In the genomic region with DNA sequence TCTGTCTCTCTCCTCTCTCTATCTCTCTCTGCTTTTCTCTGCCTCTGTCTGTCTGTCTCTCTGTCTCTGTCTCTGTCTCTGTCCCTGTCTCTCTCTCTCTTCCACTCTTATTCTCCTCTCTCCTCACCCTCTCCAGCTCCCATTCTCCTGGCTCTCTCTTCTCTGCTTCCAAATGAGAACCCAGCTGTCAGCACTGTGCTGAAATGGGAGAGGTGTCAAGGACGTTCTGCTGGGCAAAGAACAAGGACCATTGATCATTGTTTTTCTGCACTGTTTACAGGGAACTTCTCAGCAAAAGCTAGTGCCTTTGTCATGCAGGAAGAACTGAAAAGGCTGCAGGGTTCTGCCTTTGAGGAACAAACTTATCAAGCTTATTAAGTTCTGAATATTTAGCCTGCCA, we compare ENCODE assay signal across 16 mouse cellular contexts.
DNase-seq lines count a peak whose midpoint lies in the region; ATAC-seq and TF ChIP-seq lines count a peak whose summit lies in the region.
"Had no signal": no experiment of that assay in that cellular context is flagged by ENCODE, and none has a peak within 500 bp of the region (broad histone marks: within the 10 kb centered on the region; RNA-seq: fewer than 3 reads in every experiment).

No protein-coding gene starts in this region.

- TF ChIP-seq CTCF in gastrocnemius, adult 2 months (IDR thresholded peaks at IDR 0.05) = no peak

- peaks cover 5% of the 10 kb centered on the region for H3K4me1 ChIP-seq in hindbrain, embryonic 10.5 days (replicated peaks)
- H3K4me1 ChIP-seq in hindbrain, embryonic 12.5 days = no peaks in the 10 kb centered on the region
- H3K4me1 ChIP-seq: lung, embryonic 15.5 days had no signal

- no peaks in the 10 kb centered on the region for H3K36me3 ChIP-seq in hindbrain, embryonic 10.5 days
- H3K36me3 ChIP-seq in hindbrain, embryonic 12.5 days = no peaks in the 10 kb centered on the region
- H3K36me3 ChIP-seq: lung, embryonic 15.5 days had no signal

- no peaks in the 10 kb centered on the region for H3K27me3 ChIP-seq in hindbrain, embryonic 10.5 days (ENCODE audit: insufficient read depth, poor library complexity, severe bottlenecking)
- no peaks in the 10 kb centered on the region for H3K27me3 ChIP-seq in hindbrain, embryonic 12.5 days
- H3K27me3 ChIP-seq: lung, embryonic 15.5 days had no signal

- H3K4me3 ChIP-seq in hindbrain, embryonic 10.5 days = no peak overlapping the region
- no peak overlapping the region for H3K4me3 ChIP-seq in hindbrain, embryonic 12.5 days
- no peak overlapping the region for H3K4me3 ChIP-seq in gastrocnemius, adult 2 months
- H3K4me3 ChIP-seq: lung, embryonic 15.5 days had no signal

- H3K27ac ChIP-seq in hindbrain, embryonic 10.5 days = 0 out of 2 replicates have a peak overlapping the region, but pooled peaks have one; percentile 16
- H3K27ac ChIP-seq in hindbrain, embryonic 12.5 days = no peak overlapping the region
- H3K27ac ChIP-seq in gastrocnemius, adult 2 months = no peak overlapping the region
- H3K27ac ChIP-seq: kidney, postnatal 0 days; lung, embryonic 15.5 days had no signal

- intact Hi-C loops in gastrocnemius, adult 2 months (cut with DNase I) = no loop called here

- no peak overlapping the region for H3K4me2 ChIP-seq in hindbrain, embryonic 12.5 days (replicated peaks)
- H3K4me2 ChIP-seq: lung, embryonic 15.5 days had no signal

- ATAC-seq in hindbrain, embryonic 12.5 days (ENCODE audit: low FRiP score) = no peak
- ATAC-seq: CD4-positive, CD25-positive, alpha-beta regulatory T cell, adult 4 months; inflammation-experienced regulatory T-cells, adult 6 months; Patski had no signal

- no peak overlapping the region for H3K9ac ChIP-seq in hindbrain, embryonic 12.5 days
- H3K9ac ChIP-seq: lung, embryonic 15.5 days had no signal

- H3K9me3 ChIP-seq in hindbrain, embryonic 10.5 days = no peaks in the 10 kb centered on the region
- no peaks in the 10 kb centered on the region for H3K9me3 ChIP-seq in hindbrain, embryonic 12.5 days (replicated peaks)
- H3K9me3 ChIP-seq: lung, embryonic 15.5 days had no signal

- 22% methylated on average over 1 of the region's 1 CpGs for WGBS in hindbrain, embryonic 10.5 days
- 9% methylated on average over 1 of the region's 1 CpGs for WGBS in hindbrain, embryonic 12.5 days

- no peak for DNase-seq in hindbrain, embryonic 10.5 days (ENCODE audit: low spot score)
- DNase-seq in ovary, adult 18-20 months (ENCODE audit: low spot score) = peak; percentile 13
- no peak for DNase-seq in ovary, postnatal 10 days (ENCODE audit: low spot score)
- peak; percentile 6 for DNase-seq in adrenal gland, postnatal 25 days
- DNase-seq in gastrocnemius, adult 2 months = no peak
- no peak for DNase-seq in Muller cell, postnatal 12 days (ENCODE audit: inconsistent ontology term)
- DNase-seq: cerebellum, adult 18-20 months; embryo, embryonic 11 days; heart, adult 18-20 months; thymus, adult 2 months had no signal

Comparison
In these comparisons a context has a peak if more than half of its experiments do, and no peak if none do; other contexts are left out.
1. DNase-seq: peak in ovary, adult 18-20 months (single experiment) and adrenal gland, postnatal 25 days (single experiment); none in hindbrain, embryonic 10.5 days (single experiment), ovary, postnatal 10 days (single experiment), gastrocnemius, adult 2 months (single experiment) and Muller cell, postnatal 12 days (single experiment).